Mouse (Mus musculus): ENCODE measurements around the gene Csrnp2.

The Csrnp2 gene

DNA sequence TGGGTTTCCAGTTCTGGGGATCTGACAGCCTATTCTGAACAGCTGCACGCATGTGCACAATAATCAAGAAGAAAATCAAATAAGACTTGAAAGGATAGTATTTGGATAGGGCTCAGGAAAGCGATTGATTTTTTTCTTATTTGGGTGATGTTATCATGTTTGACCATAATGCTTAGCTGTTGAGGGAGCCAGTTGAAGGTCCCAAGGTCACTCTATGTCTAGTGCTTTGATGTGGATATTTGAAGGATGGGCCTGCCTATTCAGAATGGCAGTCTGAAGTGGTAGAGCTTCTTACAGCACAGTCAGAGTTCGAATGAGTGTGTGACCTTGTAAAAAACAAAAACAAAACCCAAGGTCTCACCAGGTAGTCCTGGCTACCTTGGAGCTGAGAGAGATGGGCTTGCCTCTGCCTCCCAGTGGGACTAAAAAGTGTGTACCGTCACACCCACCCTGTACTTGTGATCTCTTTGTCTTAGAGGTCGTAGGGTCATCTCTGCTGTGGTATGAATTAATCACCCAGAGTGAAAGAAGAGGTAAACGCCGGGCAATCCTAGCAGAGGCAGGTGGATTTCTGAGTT lies 21.3 kb downstream of the Csrnp2 start:
- no peak for DNase-seq (ENCODE audit: low spot score in 2 of 2)

DNA sequence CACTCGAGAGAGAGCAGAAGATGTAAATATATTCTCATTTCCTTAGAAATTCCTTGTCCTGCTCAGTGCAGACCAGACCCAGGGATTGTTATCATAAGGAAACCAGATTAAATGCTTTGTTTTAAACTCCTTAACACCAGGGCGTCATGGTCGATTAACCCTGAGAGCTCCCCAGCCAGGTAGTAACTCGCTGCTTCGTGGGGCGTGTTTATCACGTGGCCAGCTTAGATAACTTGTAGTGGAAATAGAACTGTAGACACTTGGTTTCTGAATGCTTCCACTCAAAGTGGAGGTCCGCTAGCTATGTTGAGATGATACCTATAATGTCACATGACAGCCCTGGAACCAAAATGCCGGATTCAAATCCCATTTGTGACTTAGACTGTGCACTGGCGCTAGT lies 25.3 kb downstream of the Csrnp2 start:
- no peak for DNase-seq (ENCODE audit: low spot score in 2 of 2)

DNA sequence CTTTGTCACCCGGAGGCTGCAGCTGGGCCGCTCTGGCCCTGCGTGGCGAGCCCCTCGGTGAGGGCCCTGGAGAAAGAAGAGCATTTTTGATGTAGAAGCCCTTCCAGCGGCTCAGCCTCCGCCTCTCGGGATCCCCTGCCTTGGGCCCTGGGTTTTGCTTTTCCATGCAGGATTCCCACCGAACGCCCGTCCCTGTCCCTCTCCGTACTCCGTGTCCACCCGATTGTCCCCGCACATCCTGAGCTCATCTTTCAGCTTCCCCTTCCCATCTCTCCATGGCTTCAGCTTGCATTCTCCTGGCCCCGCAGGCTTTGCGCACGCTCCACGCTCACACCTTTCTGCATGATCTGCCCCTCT lies 26.1 kb downstream of the Csrnp2 start:
- DNase-seq (ENCODE audit: low spot score in 2 of 2) = no peak

DNA sequence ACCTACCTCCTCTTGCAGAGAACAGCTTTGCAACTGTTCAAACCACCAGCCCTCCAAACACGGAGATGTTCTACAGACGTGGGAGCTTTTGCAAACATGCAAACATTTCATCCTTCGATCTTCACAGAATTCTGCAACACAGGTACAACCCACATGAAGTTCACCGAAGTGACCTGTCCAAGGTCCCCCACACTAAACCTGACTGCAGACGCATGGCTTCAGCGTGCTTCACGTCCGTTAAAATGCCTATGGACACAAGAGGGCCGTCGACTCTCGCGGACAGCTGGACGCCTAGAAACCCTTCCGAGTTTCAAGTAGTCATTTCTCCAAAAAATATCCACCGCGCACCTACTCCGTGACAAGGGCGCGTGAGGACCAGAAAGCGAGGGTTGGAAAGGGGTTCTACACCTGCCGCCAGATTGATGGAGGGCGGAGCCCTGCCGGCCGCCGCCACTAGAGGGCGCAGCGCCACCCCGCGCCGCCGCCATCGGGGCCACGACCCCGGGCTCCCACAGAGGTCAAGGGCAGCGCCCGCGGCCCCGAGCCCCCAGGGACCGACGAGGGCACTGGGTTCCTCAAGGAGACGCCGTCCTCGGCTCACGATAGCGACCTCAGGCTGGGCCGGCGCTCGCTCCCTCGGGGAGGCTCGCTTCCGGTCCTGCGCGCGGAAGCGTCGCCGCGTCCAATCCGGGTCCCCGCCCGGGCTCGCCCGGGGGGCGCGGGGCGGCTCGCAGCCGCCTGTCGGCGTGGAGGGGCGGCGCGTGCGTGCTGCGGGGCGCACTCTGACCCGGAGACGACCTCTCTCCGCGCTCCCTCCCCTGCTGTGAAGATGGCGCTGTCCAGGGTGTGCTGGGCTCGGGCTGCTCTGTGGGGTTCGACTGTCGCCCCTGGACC lies 26.7 kb downstream of the Csrnp2 start, which contains the start of gene Letmd1:
Gene Letmd1, plus strand, starts transcription at position 729 of the 894 bp plus-strand sequence.
- peak; percentile 87 to 90 for DNase-seq (ENCODE audit: low spot score in 2 of 2)

DNA sequence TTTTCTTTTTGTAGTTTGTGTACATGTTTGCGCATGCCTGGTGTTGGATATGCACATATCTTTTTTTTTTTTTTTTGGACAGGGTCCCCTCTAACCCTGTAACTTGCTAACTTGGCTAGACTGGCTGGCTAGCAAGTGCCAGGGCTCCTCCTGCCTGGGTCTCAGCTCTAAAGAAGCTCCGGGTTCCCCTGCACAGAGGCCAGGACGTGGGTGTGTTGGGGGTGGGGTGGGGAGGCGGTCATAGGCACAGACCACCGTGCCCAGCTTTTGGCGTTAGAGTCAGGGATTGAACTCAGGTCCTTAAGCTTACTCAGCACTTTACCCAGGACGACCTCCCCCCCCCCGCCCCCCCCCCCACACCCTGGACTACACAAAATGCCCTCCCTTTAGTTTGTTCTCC lies 27.6 kb downstream of the Csrnp2 start:
- no peak for DNase-seq (ENCODE audit: low spot score in 2 of 2)

DNA sequence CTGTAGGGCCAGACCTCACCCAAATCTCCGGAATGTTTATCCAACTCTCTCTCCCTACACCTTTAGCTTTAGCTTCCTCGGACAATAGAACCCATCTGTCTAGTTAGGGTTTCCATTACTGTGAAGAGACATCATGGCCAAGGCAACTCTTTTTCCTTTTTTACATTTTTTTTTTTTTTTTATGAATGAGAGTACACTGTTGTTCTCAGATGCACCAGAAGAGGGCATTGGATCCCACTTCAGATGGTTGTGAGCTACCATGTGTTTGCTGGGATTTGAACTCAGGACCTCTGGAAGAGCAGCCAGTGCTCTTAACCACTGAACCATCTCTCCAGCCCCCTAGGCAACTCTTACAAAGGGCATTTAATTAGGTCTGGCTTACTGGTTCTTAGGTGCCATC lies 29.9 kb downstream of the Csrnp2 start:
- DNase-seq (ENCODE audit: low spot score in 2 of 2) = no peak

DNA sequence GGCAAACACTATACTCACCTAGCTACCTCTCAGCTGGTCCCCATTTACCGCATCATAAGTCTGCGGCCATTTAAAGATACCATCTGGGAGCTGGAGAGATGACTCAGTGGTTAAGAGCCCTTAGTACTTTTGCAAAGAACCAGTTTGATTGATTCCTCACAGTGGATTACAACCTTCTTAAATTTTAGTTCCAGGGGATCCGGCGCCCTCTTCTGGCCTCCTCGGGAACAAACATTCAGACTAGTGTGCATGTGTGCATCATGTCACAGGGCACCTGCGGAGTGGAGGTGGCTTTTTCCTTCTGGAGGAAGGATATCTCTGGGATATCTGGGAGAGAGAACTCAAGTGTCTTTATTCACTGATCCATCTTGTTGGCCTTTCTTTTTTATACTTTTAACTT lies 31.6 kb downstream of the Csrnp2 start:
- peak; percentile 83 to 87 for DNase-seq (ENCODE audit: low spot score in 2 of 2)

DNA sequence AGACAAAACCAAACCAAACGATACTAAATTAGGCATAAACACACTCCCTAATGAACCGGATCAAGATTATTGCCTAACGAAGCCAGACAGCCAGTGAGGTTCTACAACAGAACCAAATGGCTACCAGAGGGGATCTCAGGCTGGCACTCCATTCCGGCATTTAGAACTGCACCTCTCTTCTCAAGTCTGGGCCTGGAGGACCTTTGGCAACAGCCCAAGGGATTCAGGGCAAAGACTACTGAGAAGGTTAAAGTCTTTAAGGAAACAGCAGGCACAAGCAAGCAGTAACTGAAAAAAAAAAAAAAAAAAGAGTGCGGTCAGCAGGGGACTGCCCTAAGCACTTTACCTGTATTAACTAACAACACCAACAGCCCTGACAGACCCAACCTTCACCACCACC lies 33.2 kb downstream of the Csrnp2 start:
- DNase-seq (ENCODE audit: low spot score in 2 of 2) = no peak

DNA sequence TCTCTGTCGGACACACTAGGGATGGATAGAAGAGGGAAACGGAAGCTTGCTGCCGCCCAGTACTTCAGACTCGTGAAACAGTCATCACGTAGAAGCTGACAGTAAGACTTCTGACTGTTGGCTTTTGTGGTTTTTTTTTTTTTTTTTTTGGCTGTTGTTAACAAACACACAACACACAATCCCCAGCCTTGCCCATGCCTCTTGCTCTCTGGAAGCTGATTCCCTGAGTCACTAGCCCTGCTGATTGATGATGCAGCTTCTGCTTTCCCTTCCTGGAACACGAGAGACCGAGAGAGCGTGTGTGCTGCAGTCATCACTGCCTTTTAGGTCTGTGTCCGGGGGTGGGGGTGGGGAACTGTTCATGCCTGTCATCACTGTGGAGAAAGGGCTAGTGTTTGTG lies 33.6 kb downstream of the Csrnp2 start:
- DNase-seq (ENCODE audit: low spot score in 2 of 2) = no peak

DNA sequence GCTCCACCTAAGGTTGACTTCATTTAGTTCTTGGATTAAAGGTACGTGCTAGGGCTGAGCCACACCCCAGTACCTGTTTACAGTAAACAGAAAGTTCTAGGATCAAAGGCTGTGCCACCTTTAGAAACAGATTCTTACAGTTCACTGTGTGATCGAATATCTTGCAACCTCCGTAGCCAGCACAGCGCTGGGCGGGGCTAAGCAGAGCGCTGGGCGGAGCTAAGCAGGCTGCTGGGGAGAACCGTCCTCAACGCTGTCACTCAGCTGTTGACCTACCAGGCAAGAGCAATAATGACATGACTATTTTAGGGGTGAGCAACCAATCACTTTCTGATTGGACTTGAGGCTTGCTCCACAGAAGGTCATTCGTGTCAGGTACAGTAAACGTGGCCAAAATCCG lies 34.3 kb downstream of the Csrnp2 start:
- DNase-seq (ENCODE audit: low spot score in 2 of 2) = no peak

DNA sequence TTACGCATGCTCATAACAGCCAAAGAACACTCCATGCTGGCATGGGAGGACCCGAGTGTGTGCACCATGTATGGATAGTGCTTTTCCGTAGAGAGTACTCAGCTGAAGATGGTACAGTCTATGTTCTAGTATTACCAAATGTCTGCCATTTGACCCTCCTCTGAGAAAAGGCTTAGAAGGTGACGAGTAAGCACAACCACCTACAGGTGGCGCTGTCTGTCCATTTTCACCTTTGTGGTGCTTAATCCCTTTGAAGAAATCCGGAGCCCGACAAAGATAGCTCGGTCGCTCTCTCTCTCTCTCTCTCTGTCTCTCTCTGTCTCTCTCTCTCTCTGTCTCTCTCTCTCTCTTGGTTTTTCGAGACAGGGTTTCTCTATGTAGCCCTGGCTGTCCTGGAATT lies 37.2 kb downstream of the Csrnp2 start:
- DNase-seq (ENCODE audit: low spot score in 2 of 2) = peak in 1 of 2 experiments; percentile 67

DNA sequence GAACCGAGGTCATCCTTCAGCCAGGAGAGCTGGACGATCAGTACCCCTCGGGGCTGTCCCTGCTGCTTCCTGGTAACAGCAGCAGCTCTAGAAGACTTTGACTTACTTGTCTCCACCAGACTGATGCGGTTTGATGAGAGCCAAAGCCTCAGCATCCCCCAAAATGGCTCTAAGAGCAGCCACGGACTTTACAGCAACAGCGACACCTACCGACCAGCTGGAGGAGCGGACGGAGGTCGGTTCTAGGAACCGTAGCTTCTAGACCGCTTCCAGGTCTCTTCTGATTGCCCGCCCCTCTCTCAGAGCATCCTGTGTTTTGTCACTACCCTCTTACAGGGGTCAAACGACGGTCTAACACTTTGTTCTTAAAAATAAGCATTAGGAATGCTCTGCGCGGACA lies 37.9 kb downstream of the Csrnp2 start:
- DNase-seq (ENCODE audit: low spot score in 2 of 2) = peak; percentile 66 to 72

DNA sequence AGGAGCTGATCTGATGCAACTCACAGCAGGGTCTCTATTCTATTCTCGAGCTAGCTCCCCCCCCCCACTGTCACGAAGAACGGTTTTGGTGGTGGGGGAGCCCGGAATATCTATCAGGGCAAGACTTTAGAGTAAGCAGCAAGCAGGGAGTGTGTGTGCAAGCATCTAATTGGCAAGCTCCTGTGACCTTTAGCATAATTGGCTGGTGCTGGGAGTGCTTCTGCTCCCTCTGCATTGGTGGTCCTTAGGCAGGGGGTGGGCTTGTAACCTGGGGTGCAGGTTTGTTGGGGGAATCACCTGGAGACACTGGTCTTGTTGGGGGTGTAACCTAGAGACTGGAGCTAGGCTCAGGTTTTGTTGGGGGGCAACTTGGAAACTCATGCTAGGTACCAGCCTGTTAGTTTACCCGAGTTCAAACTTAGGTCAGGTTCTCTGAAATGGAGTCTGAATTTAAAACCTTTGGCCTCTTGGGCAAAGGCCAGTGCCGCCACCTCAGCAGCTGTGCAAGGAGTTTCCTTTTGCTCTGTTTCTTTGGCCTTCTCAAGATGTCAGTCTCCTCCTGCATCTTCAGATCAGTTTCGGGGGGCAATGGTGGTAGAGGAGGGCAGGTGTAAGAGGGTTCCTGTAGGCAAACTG lies 38.8 kb downstream of the Csrnp2 start:
- no peak for DNase-seq (ENCODE audit: low spot score in 2 of 2)

DNA sequence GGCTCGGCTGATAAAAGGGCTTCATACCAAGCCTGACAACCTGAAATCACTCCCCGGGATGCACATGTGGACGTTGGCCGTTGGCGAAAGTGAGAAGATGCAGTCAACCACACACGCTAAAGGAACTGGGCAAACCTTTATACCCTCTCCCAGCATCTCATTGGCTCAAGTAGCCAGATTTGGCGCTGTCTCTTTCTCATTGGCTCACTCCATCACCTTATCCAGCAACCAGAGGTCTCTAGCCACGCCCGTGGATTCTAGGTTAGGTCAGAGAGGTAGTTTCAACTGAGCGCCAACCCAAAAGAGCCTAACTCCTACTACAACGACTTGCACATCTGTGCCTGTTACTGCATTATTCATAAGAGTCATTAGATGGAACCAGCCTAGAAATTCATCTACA lies 42.8 kb downstream of the Csrnp2 start:
- DNase-seq (ENCODE audit: low spot score in 2 of 2) = no peak

DNA sequence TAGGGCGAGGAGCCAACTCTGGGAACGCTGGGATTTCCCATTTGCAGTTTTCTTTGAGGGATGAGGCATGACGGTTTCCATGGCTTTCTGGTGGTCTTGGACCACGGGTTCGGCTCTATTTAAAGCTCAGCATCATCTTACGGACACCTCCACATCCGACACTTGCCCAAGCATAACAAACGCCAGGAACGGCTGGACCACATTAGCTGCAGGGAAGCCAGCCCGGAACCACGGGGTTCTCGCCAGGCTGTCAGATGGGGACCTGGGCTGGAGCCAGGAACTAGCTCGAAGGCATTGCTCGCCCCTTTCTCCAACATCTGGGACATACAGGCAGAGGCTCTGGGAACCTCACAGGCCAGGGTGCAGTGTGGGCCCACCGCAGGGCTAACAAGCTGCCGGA lies 44.0 kb downstream of the Csrnp2 start:
- peak in 1 of 2 experiments; percentile 56 for DNase-seq (ENCODE audit: low spot score in 2 of 2)

DNA sequence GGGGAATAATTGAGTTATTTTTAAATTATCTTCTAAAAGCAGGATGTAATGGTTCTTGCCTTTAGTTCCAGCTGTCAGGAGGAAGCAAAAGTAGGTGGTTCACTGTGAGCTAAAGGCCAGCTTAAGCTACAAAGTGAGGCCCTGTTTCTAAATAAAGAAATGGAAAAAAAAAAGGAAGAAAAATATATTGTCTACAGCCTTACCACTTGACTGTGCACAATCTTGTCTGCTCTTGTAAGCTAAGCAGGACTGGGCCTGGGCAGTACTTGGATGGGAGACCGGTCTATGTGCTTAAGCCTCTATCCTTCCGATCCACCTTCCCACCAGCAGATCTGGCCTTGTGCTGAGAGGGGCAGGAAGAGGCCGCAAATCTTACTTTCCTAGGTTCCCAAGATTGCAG lies 45.8 kb downstream of the Csrnp2 start:
- no peak for DNase-seq (ENCODE audit: low spot score in 2 of 2)

DNA sequence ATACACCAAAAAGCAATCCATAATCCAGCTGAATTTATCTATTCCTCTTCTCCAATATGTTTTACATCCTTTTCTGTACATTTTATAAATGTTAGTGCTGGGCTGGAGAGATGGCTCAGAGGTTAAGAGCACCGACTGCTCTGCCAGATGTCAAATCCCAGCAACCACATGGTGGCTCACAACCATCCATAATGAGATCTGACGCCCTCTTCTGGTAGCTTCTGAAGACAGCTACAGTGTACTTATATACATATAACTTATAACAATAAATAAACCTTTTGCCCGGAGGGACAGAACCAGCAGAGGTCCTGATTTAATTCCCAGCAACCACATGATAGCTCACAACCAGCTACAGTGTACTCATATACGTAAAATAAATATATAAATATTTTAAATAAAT lies 46.7 kb downstream of the Csrnp2 start:
- DNase-seq (ENCODE audit: low spot score in 2 of 2) = no peak

DNA sequence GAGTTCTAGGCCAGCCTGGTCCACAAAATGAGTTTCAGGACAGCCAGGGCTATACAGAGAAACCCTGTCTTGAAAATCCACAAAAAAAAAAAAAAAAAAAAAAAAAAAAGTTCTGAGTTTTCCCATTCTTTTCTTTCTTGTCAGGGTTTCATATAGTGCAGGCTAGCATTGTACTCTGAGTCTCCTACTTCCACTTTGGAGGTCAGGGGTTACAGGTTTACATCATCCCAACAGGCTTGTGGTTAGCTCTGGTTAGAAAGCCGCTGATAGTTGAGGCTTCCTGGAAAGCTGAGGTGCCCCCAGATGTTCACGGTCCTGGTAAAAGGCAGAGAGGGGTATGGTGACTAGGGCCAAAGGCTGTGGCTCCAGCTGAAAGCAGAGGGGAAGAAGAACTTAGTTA lies 48.4 kb downstream of the Csrnp2 start:
- no peak for DNase-seq (ENCODE audit: low spot score in 2 of 2)

DNA sequence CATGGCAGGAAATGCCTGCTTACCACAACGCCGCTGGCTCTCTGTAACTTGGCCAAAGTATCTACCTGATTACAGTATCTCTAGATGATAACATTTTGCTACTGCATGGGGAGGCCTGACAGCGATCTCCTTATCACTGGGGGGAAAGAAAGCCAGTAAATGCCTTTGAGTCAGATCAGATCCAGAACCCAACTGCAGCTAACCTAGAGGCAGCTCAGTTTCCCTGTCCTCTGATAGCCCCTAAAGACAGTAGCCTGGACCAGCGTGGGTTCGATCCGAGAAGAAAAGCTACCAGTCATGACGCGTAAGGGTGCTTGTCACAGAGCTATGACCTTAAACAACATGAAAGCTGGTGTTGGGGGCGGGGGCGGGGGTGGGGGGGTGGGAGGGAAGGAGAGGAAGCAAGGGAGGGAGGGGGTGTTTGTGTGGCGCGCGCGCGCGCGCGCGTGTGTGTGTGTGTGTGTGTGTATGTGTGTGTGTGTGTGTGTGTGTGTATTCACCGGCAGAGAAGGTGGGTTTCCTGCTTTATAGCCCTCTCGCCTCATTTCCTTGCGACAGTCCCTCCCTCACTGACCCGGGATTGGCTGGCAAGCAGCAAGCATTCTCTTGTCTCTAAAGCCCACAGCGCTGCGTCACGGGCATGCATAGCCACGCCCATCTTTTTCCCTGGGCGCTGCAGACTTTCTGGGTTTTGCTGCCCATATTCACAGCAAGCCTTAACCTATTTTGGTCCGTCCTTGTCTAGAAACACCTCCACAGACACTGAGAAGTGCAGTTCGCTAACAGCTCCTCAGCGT lies 52.0 kb downstream of the Csrnp2 start:
- peak; percentile 84 to 88 for DNase-seq (ENCODE audit: low spot score in 2 of 2)

DNA sequence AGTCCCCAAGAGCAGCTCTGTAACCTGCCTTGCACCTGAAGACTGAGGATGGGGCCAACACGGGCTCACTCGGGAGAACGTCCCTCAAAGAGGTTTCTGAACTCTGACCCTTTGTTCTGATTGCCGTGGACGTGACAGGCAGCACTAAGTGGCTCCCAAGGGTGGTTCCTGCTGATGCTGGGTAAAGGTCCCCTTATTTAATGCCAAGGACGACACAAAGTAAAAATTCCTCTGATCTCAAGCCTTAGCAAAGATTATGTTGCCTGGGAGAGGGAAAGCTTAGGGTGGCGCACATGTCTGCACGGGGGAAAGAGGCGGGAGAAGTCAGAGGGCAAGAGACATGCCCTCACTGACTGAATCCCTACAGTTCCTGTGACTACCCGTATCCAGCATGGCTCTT lies 58.8 kb downstream of the Csrnp2 start:
- DNase-seq (ENCODE audit: low spot score in 2 of 2) = no peak

DNA sequence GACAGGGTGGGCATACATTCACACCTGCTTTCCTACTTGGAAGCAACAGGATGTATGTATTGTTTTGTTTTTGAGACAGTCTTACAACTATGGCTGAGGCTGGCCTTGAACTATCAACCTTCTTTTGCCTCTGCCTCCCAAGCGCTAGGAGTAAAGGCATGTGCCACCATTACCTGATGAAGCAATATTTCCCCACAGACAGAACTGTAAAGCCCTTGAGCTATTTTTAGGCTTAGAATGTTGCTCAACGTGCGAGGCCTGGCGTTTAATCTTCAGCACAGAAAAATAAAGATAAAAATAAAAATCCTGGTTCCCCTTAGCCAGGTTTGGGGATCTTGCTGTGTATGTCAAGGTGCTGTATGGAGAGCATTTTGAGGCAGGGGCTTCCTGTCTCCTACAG lies 59.2 kb downstream of the Csrnp2 start:
- DNase-seq (ENCODE audit: low spot score in 2 of 2) = no peak

DNA sequence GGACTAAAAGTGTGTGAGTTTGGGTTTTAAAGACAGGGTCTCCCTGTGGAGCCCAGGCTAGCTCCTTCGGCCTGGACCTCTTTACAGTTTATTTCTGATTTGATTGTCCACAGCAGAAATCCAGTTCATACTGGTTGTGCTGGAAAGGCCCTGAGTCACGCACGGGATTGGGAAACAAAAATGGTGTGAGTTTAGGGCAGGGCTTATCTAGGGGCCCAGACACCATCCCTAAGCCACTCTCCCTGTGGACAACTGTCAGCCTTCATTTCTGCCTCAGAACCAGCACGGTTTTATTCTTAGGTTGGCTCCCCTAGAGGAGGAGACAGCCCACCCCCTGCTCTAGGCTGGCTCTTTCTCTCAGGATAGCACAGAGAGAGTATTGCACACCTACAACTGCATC lies 62.1 kb downstream of the Csrnp2 start:
- DNase-seq (ENCODE audit: low spot score in 2 of 2) = no peak

Measured in right cerebral cortex, adult 2 months (tissue).